Mouse (Mus musculus) kidney, embryonic 16.5 days (tissue): ENCODE results near the gene Srpk1. TPM values are rescaled to one million over a fixed set of nuclear protein-coding genes. Genes with fewer than 3 reads are reported as not detected.
"Not testable (repeated sequence)": the region's sequence is repeated elsewhere in the genome, so short reads cannot be mapped to it uniquely, and the experiment has no call there.

ENCODE experiments used
- ATAC-seq: fragments of 200-750 bp; cut with Nextera tagmentation; 2 replicates; pipeline ENCODE4 v1.8.0; 2017; ENCODE audit warnings: moderate TSS enrichment; ENCODE audit not compliant: low FRiP score, low TSS enrichment
- H3K27ac ChIP-seq: fragments of 300-500 bp; sonication (generic); 2 replicates; pipeline ENCODE4 v1.5.1; 2014; ENCODE audit warnings: low read length
- H3K27me3 ChIP-seq: fragments of 300-500 bp; sonication (generic); 2 replicates; pipeline ENCODE4 v1.6.1; 2014; ENCODE audit warnings: low read length, control low read depth, mixed read lengths; ENCODE audit not compliant: insufficient read depth
- H3K36me3 ChIP-seq: fragments of 300-500 bp; sonication (generic); 2 replicates; pipeline ENCODE4 v1.6.1; 2014; ENCODE audit warnings: low read length, control low read depth, mixed read lengths; ENCODE audit not compliant: insufficient read depth
- H3K4me1 ChIP-seq: fragments of 300-500 bp; sonication (generic); 2 replicates; pipeline ENCODE4 v1.6.1; 2014; ENCODE audit warnings: low read length, control low read depth, mixed read lengths; ENCODE audit not compliant: insufficient read depth
- H3K4me2 ChIP-seq: fragments of 300-500 bp; sonication (generic); replicated peaks from 2 replicates; pipeline ENCODE4 v1.6.1; 2014; ENCODE audit warnings: low read depth, low read length
- H3K4me3 ChIP-seq: fragments of 300-500 bp; sonication (generic); 2 replicates; pipeline ENCODE4 v1.5.1; 2014; ENCODE audit warnings: mild to moderate bottlenecking, low read length
- H3K9ac ChIP-seq: fragments of 300-500 bp; sonication (generic); replicated peaks from 2 replicates; pipeline ENCODE4 v1.6.1; 2014; ENCODE audit warnings: low read length
- H3K9me3 ChIP-seq: fragments of 300-500 bp; sonication (generic); 2 replicates; pipeline ENCODE4 v1.6.1; 2016; ENCODE audit warnings: low read length, control low read depth
- WGBS: fragments of 180-500 bp; shearing (Covaris S2); extraction: QIAGEN DNeasy Blood & Tissue Kit; methylation state at CpG from one replicate; pipeline ENCODE4 v1.1.7; 2014; 5-methylcytosine and 5-hydroxymethylcytosine counted together
- polyA plus RNA-seq: library from polyadenylated mRNA; unstranded; fragments of >200 nt; fragmentation: Nextera tagmentation; extraction: Ambion mirVana; gene quantifications from 2 replicates; pipeline ENCODE4 v1.2.1, GENCODE M21; 2015

Srpk1 gene
- polyA plus RNA-seq, 1 experiment from 2014 or later: 73.7 TPM

DNA sequence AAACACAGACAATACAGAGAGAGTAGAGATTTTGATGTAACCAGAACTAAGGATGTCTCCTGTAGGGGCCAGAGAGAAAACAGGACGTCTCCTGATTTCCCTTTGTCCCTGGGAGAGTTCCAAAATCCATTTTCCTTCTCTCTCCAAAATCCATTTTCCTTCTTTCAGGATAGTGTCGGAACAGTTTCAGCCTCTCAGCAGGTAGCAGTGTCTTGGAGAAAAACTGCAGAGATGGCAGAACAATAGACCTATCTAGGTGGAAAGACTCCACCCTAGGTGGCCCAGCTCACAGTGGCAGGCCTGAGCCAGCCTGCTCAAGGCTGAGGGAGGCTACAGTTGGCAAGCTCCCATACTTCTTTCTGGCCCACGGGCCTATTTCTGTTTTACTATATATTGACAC is 55.0 kb downstream of the Srpk1 start:
- WGBS: 55% methylated on average over 3 of the region's 3 CpGs
- ATAC-seq: no peak
- Histone ChIP-seq H3K36me3 (no peaks in the 10 kb centered on the region), H3K27ac (no peak overlapping the region), H3K4me1 (no peaks in the 10 kb centered on the region), H3K4me3 (no peak overlapping the region), H3K9me3 (no peaks in the 10 kb centered on the region), H3K27me3 (no peaks in the 10 kb centered on the region), H3K9ac (no peak overlapping the region), H3K4me2 (no peak overlapping the region)

DNA sequence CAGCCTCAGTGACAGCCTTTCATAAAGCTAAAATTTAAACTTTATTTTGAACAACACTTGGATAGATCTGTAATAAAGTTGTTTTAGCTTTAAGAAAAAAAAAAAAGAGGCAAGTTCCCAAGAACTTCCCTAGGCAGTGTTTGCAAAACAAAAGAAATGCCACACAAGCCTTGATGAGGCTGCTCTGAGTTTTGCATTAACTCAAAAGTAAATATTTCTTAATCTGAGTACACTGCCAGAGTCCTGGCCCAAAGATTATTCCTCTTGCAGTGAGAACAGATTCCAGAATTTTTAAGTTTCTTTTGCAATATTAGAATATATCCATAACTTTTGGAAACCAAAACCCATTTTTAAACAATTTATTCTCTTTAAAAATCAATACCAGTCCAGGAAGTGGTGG is 57.3 kb downstream of the Srpk1 start:
- ATAC-seq: no peak
- no peaks in the 10 kb centered on the region for H3K36me3 ChIP-seq
- no peak overlapping the region for H3K9ac ChIP-seq
- no peaks in the 10 kb centered on the region for H3K27me3 ChIP-seq
- no peak overlapping the region for H3K27ac ChIP-seq
- no peaks in the 10 kb centered on the region for H3K9me3 ChIP-seq
- H3K4me3 ChIP-seq: no peak overlapping the region
- no peak overlapping the region for H3K4me2 ChIP-seq
- H3K4me1 ChIP-seq: no peaks in the 10 kb centered on the region

DNA sequence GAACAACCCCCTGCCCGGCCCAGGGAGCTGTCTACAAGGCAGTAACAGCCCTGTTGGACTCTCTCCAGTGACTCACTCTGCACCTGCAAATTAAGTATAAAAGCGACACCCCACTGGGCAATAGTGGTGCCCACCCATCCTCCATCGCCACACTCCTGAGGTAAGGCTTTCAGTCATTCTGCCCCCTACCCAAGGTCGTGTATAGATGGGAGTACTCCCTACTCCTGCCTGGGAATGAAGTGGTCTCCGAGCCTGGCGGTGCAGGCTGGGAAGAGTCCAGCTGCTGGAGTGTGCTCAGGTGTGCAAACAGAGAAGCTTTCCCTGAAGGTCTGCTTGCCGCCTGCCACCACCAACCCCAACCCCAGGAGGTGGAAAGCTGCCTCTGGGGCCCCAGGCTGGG is 60.9 kb downstream of the Srpk1 start:
- no peaks in the 10 kb centered on the region for H3K4me1 ChIP-seq
- no peak overlapping the region for H3K4me2 ChIP-seq
- H3K4me3 ChIP-seq: no peak overlapping the region
- no peaks in the 10 kb centered on the region for H3K27me3 ChIP-seq
- no peaks in the 10 kb centered on the region for H3K9me3 ChIP-seq
- H3K27ac ChIP-seq: no peak overlapping the region
- no peaks in the 10 kb centered on the region for H3K36me3 ChIP-seq
- no peak for ATAC-seq
- WGBS: 56% methylated on average over 7 of the region's 7 CpGs
- no peak overlapping the region for H3K9ac ChIP-seq

DNA sequence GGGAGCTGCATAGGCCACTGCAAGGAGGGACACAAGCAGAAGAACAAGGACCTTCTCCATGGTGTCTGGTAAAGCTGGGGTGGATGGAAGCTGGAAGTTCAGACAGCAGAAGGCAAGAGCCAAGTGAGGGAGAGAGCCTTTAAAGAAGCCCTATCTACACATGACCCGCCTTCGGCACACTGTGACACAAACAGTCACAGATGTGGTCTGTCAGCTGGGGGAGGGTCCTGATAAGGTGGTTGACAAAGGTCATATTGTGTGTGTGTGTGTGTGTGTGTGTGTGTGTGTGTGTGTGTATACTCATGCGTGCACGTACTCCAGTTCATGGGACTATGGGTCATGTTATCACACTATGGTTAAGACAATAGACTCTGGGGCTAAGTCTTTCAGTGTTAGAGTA is 61.9 kb downstream of the Srpk1 start, which contains the start of gene Clps:
Gene Clps (minus strand): TSS at position 169 of the 400 bp plus-strand sequence.
- Histone ChIP-seq H3K4me3 (no peak within 1 kb of the TSS), H3K27ac (no peak within 1 kb of the TSS), H3K27me3 (no peaks in the 10 kb centered on the region), H3K9ac (no peak within 1 kb of the TSS), H3K4me1 (no peaks in the 10 kb centered on the region), H3K4me2 (no peak within 1 kb of the TSS), H3K9me3 (no peaks in the 10 kb centered on the region), H3K36me3 (no peaks in the 10 kb centered on the region)
- ATAC-seq: no peak
- 85% methylated on average over 4 of the region's 4 CpGs for WGBS

DNA sequence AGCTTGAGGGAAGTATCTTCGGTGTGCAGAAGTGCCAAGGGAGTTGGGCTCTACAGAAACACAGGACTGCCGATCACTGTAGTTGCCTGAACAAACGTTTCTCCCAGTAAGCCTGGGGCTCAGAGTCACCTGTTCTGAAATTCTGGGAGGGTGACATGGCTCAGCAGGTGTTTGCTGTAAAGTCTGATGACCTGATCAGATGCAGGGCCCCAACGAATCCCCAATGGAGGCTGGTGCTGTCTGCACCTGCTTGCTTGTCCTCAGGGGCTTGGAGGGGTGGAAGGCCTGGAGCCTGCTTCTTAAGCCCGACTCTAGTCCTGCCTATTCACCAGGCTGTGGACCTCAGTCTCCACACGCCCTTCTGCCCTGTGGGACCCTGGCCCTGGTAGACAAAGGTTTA is 64.7 kb downstream of the Srpk1 start:
- no peak overlapping the region for H3K4me3 ChIP-seq
- H3K9me3 ChIP-seq: no peaks in the 10 kb centered on the region
- H3K4me2 ChIP-seq: no peak overlapping the region
- no peaks in the 10 kb centered on the region for H3K36me3 ChIP-seq
- no peaks in the 10 kb centered on the region for H3K27me3 ChIP-seq
- no peak overlapping the region for H3K27ac ChIP-seq
- no peak for ATAC-seq
- 66% methylated on average over 6 of the region's 6 CpGs for WGBS
- no peaks in the 10 kb centered on the region; the same call in 1 of the 2 replicates for H3K4me1 ChIP-seq
- H3K9ac ChIP-seq: no peak overlapping the region

DNA sequence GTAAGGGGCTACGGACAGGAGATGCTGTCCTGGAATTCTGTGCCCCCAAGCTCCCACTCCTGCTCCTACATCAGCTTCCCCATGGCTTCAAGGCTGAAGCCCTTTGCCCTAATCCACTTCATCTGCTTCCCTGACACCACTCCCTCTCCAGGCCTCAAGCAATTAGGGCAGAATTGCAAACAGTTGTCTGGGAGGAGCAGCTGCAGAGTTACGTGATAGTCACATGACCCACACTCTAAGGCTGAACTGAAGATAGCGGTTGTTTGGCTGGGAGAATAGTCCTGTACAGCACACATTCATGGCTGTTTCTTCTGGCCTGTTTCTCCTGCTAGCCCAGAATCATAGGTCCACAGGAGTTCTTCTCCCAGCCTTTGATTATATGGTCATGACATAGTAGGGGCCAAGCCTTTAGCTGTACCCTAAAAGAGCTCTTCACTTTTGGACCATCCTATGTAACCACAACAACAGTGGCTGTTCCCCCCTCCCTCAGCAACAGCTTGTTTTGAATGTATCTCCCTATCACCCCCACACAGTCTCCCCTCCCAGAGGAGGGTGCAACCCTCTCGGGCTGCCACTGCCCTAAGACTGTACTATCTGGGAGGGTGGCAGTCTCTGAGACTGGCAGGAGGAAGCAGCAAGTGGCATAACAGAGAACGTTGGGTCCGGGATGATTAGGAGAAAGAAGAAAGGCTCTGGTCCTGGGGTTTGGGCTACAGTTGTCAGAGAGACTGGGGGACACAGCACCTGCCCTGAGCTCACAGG is 65.7 kb downstream of the Srpk1 start:
- Histone ChIP-seq H3K9ac (no peak overlapping the region), H3K4me2 (no peak overlapping the region), H3K27me3 (no peaks in the 10 kb centered on the region), H3K4me1 (no peaks in the 10 kb centered on the region; the same call in 1 of the 2 replicates), H3K9me3 (no peaks in the 10 kb centered on the region), H3K4me3 (no peak overlapping the region), H3K36me3 (no peaks in the 10 kb centered on the region), H3K27ac (no peak overlapping the region)
- no peak for ATAC-seq
- WGBS: 49% methylated on average over 6 of the region's 6 CpGs

DNA sequence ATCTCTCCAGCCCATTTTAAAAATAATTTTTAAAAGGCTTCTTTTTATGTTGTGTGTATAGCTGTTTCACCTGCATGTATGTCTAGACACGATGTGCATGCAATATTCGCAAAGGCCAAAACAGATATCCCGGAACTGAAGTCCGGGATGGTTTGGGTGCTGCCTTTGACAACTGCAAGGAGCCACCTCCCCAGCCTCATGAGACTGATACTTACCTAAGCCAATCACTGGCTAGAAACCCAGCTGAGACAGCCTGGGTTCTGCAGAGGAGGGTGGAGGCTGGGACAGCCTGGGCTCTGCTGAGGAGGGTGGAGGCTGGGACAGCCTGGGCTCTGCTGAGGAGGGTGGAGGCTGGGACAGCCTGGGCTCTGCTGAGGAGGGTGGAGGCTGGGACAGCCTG is 68.5 kb downstream of the Srpk1 start:
- not testable (repeated sequence) for H3K4me2 ChIP-seq, H3K36me3 ChIP-seq, H3K4me1 ChIP-seq, H3K9ac ChIP-seq, H3K9me3 ChIP-seq, ATAC-seq, H3K27ac ChIP-seq, H3K4me3 ChIP-seq, H3K27me3 ChIP-seq
- 95% methylated on average over 4 of the region's 4 CpGs for WGBS

DNA sequence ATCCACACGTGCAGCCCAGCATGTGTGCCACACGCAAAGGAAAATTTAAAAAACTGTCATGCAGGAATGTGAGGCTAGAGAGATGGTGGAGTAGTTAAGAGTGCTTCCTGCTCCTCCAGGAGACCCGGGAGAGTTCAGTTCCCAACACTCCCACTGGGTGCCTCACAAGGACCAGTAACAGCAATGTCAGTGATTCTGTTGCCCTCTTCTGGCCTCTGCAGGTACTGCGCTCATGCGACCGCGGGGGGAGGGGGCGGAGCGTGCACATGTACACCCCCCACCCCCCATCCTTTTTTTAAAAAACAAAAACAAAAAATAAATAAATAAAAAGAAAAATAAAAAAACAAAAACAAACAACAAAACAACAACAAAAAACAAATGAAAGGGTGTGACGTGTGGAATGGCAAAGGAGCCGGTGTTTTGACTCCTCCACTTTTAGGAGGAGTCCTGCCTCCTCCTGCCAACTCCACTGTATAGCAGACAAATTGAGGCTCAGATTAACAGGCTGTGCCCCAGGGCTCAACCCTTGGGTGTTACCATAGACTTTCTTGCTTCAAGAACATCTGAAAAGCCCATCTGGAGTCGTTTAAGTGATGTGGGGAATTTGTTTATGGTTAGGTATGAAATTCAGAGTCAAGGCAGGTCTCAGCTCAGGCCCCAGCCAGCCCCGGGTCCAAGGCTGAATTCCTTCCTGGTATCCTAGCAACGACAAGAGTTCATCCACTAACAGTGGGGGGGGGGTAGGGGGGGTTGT is 69.3 kb downstream of the Srpk1 start:
- no peak overlapping the region for H3K27ac ChIP-seq
- no peaks in the 10 kb centered on the region for H3K9me3 ChIP-seq
- no peaks in the 10 kb centered on the region for H3K36me3 ChIP-seq
- no peak overlapping the region for H3K4me3 ChIP-seq
- no peak overlapping the region for H3K9ac ChIP-seq
- H3K4me2 ChIP-seq: no peak overlapping the region
- H3K27me3 ChIP-seq: no peaks in the 10 kb centered on the region
- no peak for ATAC-seq
- 7% methylated on average over 14 of the region's 14 CpGs for whole genome bisulfite sequencing
- H3K4me1 ChIP-seq: no peaks in the 10 kb centered on the region; the same call in 1 of the 2 replicates

DNA sequence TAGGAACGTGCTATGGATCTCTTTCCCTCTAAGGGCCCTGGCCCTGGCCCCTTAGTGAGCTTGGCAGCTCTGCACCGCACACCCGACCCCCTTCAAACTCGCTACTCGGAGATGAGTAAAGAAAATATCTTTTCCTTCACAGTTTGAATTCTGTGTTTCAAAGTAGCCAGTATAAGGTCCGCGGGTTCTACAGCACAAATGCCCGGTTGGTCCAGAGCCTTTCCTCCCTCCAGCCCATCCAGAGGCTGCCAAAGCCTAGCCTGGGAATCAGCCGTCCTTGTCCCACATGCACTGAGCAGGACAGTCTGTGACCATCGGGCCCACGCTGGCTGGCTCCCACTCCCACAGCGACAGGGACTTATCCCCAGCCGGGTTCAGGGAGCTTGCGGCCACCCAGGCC is 73.4 kb downstream of the Srpk1 start, which contains the start of gene Clpsl2:
Gene Clpsl2 (plus strand): TSS at position 301 of the 400 bp plus-strand sequence.
- Histone ChIP-seq H3K4me2 (no peak within 1 kb of the TSS), H3K4me3 (no peak within 1 kb of the TSS), H3K4me1 (no peaks in the 10 kb centered on the region; the same call in 1 of the 2 replicates), H3K9ac (no peak within 1 kb of the TSS), H3K9me3 (no peaks in the 10 kb centered on the region), H3K27ac (no peak within 1 kb of the TSS), H3K27me3 (no peaks in the 10 kb centered on the region), H3K36me3 (no peaks in the 10 kb centered on the region)
- WGBS: 75% methylated on average over 14 of the region's 14 CpGs
- ATAC-seq: no peak

DNA sequence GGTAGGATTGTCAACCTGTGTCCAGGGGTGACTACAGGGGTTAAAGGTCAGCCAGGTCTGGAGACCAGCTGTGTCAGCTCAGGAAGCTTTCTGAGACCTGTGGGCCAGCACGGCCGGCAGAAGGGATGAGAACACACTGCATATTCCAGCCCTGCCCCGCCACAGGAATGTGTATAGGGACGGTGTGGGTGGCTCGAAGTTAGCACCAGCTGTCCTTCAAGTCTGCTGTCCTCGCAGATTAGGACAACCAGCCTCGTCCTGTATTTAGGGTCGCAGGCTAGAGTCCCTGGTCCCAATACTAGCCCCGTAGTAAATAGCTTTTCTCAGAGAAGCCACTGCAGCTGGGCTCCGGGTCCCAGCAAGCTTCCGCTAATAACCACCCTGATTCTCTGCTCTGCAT is 74.0 kb downstream of the Srpk1 start:
- no peaks in the 10 kb centered on the region for H3K27me3 ChIP-seq
- H3K27ac ChIP-seq: no peak overlapping the region
- 59% methylated on average over 11 of the region's 11 CpGs for WGBS
- H3K9ac ChIP-seq: no peak overlapping the region
- no peaks in the 10 kb centered on the region; the same call in 1 of the 2 replicates for H3K4me1 ChIP-seq
- no peak overlapping the region for H3K4me3 ChIP-seq
- no peak overlapping the region for H3K4me2 ChIP-seq
- no peaks in the 10 kb centered on the region for H3K36me3 ChIP-seq
- no peaks in the 10 kb centered on the region for H3K9me3 ChIP-seq
- no peak for ATAC-seq
